Comparison of ENCODE assay signal across 9 mouse cellular contexts in the genomic region with DNA sequence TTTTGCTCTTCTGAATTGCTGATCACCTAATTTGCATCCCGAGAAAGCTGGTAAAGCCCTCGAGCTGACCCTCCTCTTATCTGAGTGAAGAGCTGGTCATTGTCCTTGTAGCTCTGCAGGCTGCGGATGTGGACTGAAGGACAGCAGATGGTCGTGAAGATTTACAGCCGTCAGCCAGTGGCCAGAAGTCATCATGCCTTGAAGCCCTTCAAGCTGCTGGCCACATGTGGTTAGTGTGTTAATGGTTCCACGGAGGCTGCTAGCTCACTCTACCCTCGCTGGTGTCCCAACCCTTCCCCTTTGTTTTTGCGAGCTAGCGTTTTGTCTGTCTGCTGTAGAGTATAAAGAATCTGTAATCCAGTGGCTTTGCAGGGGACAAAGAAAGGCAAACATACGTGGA.
DNase-seq lines count a peak whose midpoint lies in the region; ATAC-seq and TF ChIP-seq lines count a peak whose summit lies in the region.
"Had no signal": no experiment of that assay in that cellular context is flagged by ENCODE, and none has a peak within 500 bp of the region (broad histone marks: within the 10 kb centered on the region; RNA-seq: fewer than 3 reads in every experiment).

No protein-coding gene starts in this region.

- no peak for TF ChIP-seq POLR2A in brain, embryonic 14.5 days (IDR thresholded peaks at IDR 0.05; ENCODE audit: borderline replicate concordance, extremely low read depth, insufficient read depth, insufficient read length, poor library complexity, severe bottlenecking)

- ATAC-seq in limb, embryonic 11.5 days (ENCODE audit: insufficient number of reproducible peaks, low FRiP score, low TSS enrichment, low read depth) = no peak
- ATAC-seq in neural tube, embryonic 12.5 days (ENCODE audit: low FRiP score, low read depth) = peak; percentile 84

- no peaks in the 10 kb centered on the region for H3K9me3 ChIP-seq in limb, embryonic 11.5 days (ENCODE audit: control insufficient read depth, low read length)
- no peaks in the 10 kb centered on the region for H3K9me3 ChIP-seq in neural tube, embryonic 12.5 days

- no peaks in the 10 kb centered on the region; the same call in 1 of the 2 replicates for H3K36me3 ChIP-seq in limb, embryonic 11.5 days (ENCODE audit: control insufficient read depth, insufficient read depth, low read length)
- H3K36me3 ChIP-seq in neural tube, embryonic 12.5 days = no peaks in the 10 kb centered on the region

- intact Hi-C loops in gastrocnemius, adult 2 months (cut with DNase I) = no loop called here

- H3K27me3 ChIP-seq in limb, embryonic 11.5 days (ENCODE audit: control insufficient read depth, insufficient read depth, low read length) = no peaks in the 10 kb centered on the region
- H3K27me3 ChIP-seq in neural tube, embryonic 12.5 days (replicated peaks) = no peaks in the 10 kb centered on the region
- H3K27me3 ChIP-seq: CH12.LX had no signal

- H3K27ac ChIP-seq in gastrocnemius, adult 2 months = peak overlapping the region; percentile 66
- 0 out of 2 replicates have a peak overlapping the region, but pooled peaks have one; percentile 30 for H3K27ac ChIP-seq in limb, embryonic 11.5 days (replicated peaks; ENCODE audit: low read depth, low read length)
- no peak overlapping the region for H3K27ac ChIP-seq in neural tube, embryonic 12.5 days

- no peak overlapping the region for H3K9ac ChIP-seq in limb, embryonic 11.5 days (ENCODE audit: low read length)
- H3K9ac ChIP-seq in neural tube, embryonic 12.5 days = no peak overlapping the region

- 16% methylated on average over 10 of the region's 10 CpGs for WGBS in limb, embryonic 11.5 days
- 3% methylated on average over 10 of the region's 10 CpGs for WGBS in neural tube, embryonic 12.5 days

- DNase-seq in gastrocnemius, adult 2 months = no peak
- DNase-seq in gastrocnemius, adult 8-10 months (ENCODE audit: low spot score in 2 of 2) = no peak
- peak; percentile 44 for DNase-seq in brain, embryonic 14.5 days (ENCODE audit: low read depth)
- peak; percentile 45 for DNase-seq in limb, embryonic 11.5 days (ENCODE audit: low spot score)
- DNase-seq in lung, adult 18-20 months = no peak
- no peak for DNase-seq in gastrocnemius, postnatal 25 days
- no peak for DNase-seq in right cerebral cortex, postnatal 36 days (ENCODE audit: low spot score in 2 of 2)

- H3K4me1 ChIP-seq in limb, embryonic 11.5 days (ENCODE audit: control insufficient read depth, insufficient read depth, low read length) = peaks cover 18% of the 10 kb centered on the region
- peaks cover 24% of the 10 kb centered on the region for H3K4me1 ChIP-seq in neural tube, embryonic 12.5 days

- no peak for TF ChIP-seq CTCF in gastrocnemius, adult 2 months (IDR thresholded peaks at IDR 0.05)
- no peak for TF ChIP-seq CTCF in brain, embryonic 14.5 days (IDR thresholded peaks at IDR 0.05; ENCODE audit: borderline replicate concordance, extremely low read depth, insufficient read depth, insufficient read length)

- no peak overlapping the region for H3K4me2 ChIP-seq in limb, embryonic 11.5 days (ENCODE audit: low read depth, severe bottlenecking)
- no peak overlapping the region for H3K4me2 ChIP-seq in neural tube, embryonic 12.5 days (replicated peaks)

- no peak overlapping the region for H3K4me3 ChIP-seq in gastrocnemius, adult 2 months
- H3K4me3 ChIP-seq in limb, embryonic 11.5 days (ENCODE audit: low read depth, low read length) = no peak overlapping the region
- H3K4me3 ChIP-seq in neural tube, embryonic 12.5 days = no peak overlapping the region

Comparison
In these comparisons a context has a peak if more than half of its experiments do, and no peak if none do; other contexts are left out.
1. DNase-seq: peak in brain, embryonic 14.5 days (single experiment) and limb, embryonic 11.5 days (single experiment); none in gastrocnemius, adult 2 months (single experiment), gastrocnemius, adult 8-10 months (0 of 2), lung, adult 18-20 months (0 of 2), gastrocnemius, postnatal 25 days (single experiment) and right cerebral cortex, postnatal 36 days (0 of 2).